Mouse (Mus musculus): ENCODE measurements around the gene Limk2. TPM values are rescaled to one million over a fixed set of nuclear protein-coding genes. Genes with fewer than 3 reads are reported as not detected.

The Limk2 gene
- polyA plus RNA-seq, 1 experiment from 2014 or later, result 51.8 TPM

GRCm38 (mm10) chr11:3298813-3299185, 110.2 kb downstream of the Limk2 start:
- H3K9me3 ChIP-seq (ENCODE audit: control insufficient read depth, low read length), result no peaks in the 10 kb centered on the region
- no peak overlapping the region for H3K27ac ChIP-seq (ENCODE audit: low read depth, low read length)
- peaks cover 18% of the 10 kb centered on the region for H3K4me1 ChIP-seq (replicated peaks; ENCODE audit: control insufficient read depth, insufficient read depth, low read length)
- ATAC-seq (replicated peaks; ENCODE audit: low FRiP score) (no peak), DNase-seq (ENCODE audit: low spot score) (no peak)
- H3K27me3 ChIP-seq (ENCODE audit: control insufficient read depth, insufficient read depth, low read length), result no peaks in the 10 kb centered on the region
- no peak overlapping the region for H3K9ac ChIP-seq (ENCODE audit: low read length)
- H3K4me2 ChIP-seq (ENCODE audit: low read depth, low read length, severe bottlenecking), result no peak overlapping the region
- peaks cover 41% of the 10 kb centered on the region for H3K36me3 ChIP-seq (ENCODE audit: control insufficient read depth, insufficient read depth, low read length)
- no peak overlapping the region for H3K4me3 ChIP-seq (ENCODE audit: low read depth, low read length)
- 92% methylated on average over 14 of the region's 14 CpGs for WGBS

- no peaks in the 10 kb centered on the region for H3K27me3 ChIP-seq (ENCODE audit: control insufficient read depth, insufficient read depth, low read length)
- DNase-seq (ENCODE audit: low spot score), result no peak
- H3K9ac ChIP-seq (ENCODE audit: low read length), result no peak overlapping the region
- H3K4me2 ChIP-seq (ENCODE audit: low read depth, low read length, severe bottlenecking), result no peak overlapping the region
- no peak overlapping the region for H3K27ac ChIP-seq (ENCODE audit: low read depth, low read length)
- WGBS, result 91% methylated on average over 10 of the region's 10 CpGs
- H3K4me3 ChIP-seq (ENCODE audit: low read depth, low read length), result no peak overlapping the region
- no peak for ATAC-seq (replicated peaks; ENCODE audit: low FRiP score)
- H3K36me3 ChIP-seq (ENCODE audit: control insufficient read depth, insufficient read depth, low read length), result peaks cover 43% of the 10 kb centered on the region
- H3K4me1 ChIP-seq (replicated peaks; ENCODE audit: control insufficient read depth, insufficient read depth, low read length), result peaks cover 23% of the 10 kb centered on the region
- H3K9me3 ChIP-seq (ENCODE audit: control insufficient read depth, low read length), result no peaks in the 10 kb centered on the region
These were observed 110.8 kb downstream of the Limk2 start for GRCm38 (mm10) chr11:3297871-3298812.

- no peak for DNase-seq (ENCODE audit: low spot score)
- no peak for ATAC-seq (replicated peaks; ENCODE audit: low FRiP score)
- H3K9ac ChIP-seq (ENCODE audit: low read length), result no peak overlapping the region
- peaks cover 29% of the 10 kb centered on the region for H3K36me3 ChIP-seq (ENCODE audit: control insufficient read depth, insufficient read depth, low read length)
- no peak overlapping the region for H3K4me3 ChIP-seq (ENCODE audit: low read depth, low read length)
- no peaks in the 10 kb centered on the region for H3K27me3 ChIP-seq (ENCODE audit: control insufficient read depth, insufficient read depth, low read length)
- H3K9me3 ChIP-seq (ENCODE audit: control insufficient read depth, low read length), result no peaks in the 10 kb centered on the region
- H3K4me1 ChIP-seq (replicated peaks; ENCODE audit: control insufficient read depth, insufficient read depth, low read length), result peaks cover 23% of the 10 kb centered on the region
- no peak overlapping the region for H3K27ac ChIP-seq (ENCODE audit: low read depth, low read length)
- H3K4me2 ChIP-seq (ENCODE audit: low read depth, low read length, severe bottlenecking), result peak overlapping the region; percentile 21; the same call in 1 of the 2 replicates
- 73% methylated on average over 5 of the region's 5 CpGs for WGBS
These were observed 112.9 kb downstream of the Limk2 start for GRCm38 (mm10) chr11:3296056-3296455.

- H3K4me1 ChIP-seq (replicated peaks; ENCODE audit: control insufficient read depth, insufficient read depth, low read length), result peaks cover 23% of the 10 kb centered on the region
- no peak for ATAC-seq (replicated peaks; ENCODE audit: low FRiP score)
- peak overlapping the region; percentile 99 for H3K4me2 ChIP-seq (ENCODE audit: low read depth, low read length, severe bottlenecking)
These were observed 114.3 kb downstream of the Limk2 start for GRCm38 (mm10) chr11:3294641-3295040.

More at GRCm38 (mm10) chr11:3294641-3295040, 114.3 kb downstream of the Limk2 start:
- DNase-seq (ENCODE audit: low spot score), result no peak
- 96% methylated on average over 2 of the region's 2 CpGs for WGBS
- H3K27ac ChIP-seq (ENCODE audit: low read depth, low read length), result no peak overlapping the region
- H3K9me3 ChIP-seq (ENCODE audit: control insufficient read depth, low read length), result no peaks in the 10 kb centered on the region
- no peaks in the 10 kb centered on the region for H3K27me3 ChIP-seq (ENCODE audit: control insufficient read depth, insufficient read depth, low read length)
- H3K4me3 ChIP-seq (ENCODE audit: low read depth, low read length), result no peak overlapping the region
- H3K36me3 ChIP-seq (ENCODE audit: control insufficient read depth, insufficient read depth, low read length), result peaks cover 26% of the 10 kb centered on the region
- peak overlapping the region; percentile 99 for H3K9ac ChIP-seq (ENCODE audit: low read length)

Other genes with a start within 250 kb of the Limk2 start
- 12.9 and 14.9 TPM in 2 replicates for gene Sfi1, start 215.7 kb downstream of the Limk2 start, polyA plus RNA-seq (2014; fragmentation: Nextera tagmentation; extraction: Ambion mirVana)
- gene Eif4enif1, start 206.8 kb downstream of the Limk2 start, polyA plus RNA-seq (2014; fragmentation: Nextera tagmentation; extraction: Ambion mirVana), result 75.0 and 76.2 TPM in 2 replicates
- gene Drg1, start 142.8 kb downstream of the Limk2 start, polyA plus RNA-seq (2014; fragmentation: Nextera tagmentation; extraction: Ambion mirVana), result 289 and 299 TPM in 2 replicates
- gene Patz1, start 120.3 kb downstream of the Limk2 start, polyA plus RNA-seq (2014; fragmentation: Nextera tagmentation; extraction: Ambion mirVana), result 130 and 131 TPM in 2 replicates
- gene Pik3ip1, start 78.8 kb downstream of the Limk2 start, polyA plus RNA-seq (2014; fragmentation: Nextera tagmentation; extraction: Ambion mirVana), result 9.7 and 10.6 TPM in 2 replicates
- 45.9 and 47.5 TPM in 2 replicates for gene Rnf185, start 43.2 kb upstream of the Limk2 start, polyA plus RNA-seq (2014; fragmentation: Nextera tagmentation; extraction: Ambion mirVana)
- gene Pla2g3, start 79.1 kb upstream of the Limk2 start, polyA plus RNA-seq (2014; fragmentation: Nextera tagmentation; extraction: Ambion mirVana), result 0.45 and 0.92 TPM in 2 replicates
- 0.31 and 0.47 TPM in 2 replicates for gene Inpp5j, start 95.6 kb upstream of the Limk2 start, polyA plus RNA-seq (2014; fragmentation: Nextera tagmentation; extraction: Ambion mirVana)
- 47.3 and 54.1 TPM in 2 replicates for gene Selenom, start 105.5 kb upstream of the Limk2 start, polyA plus RNA-seq (2014; fragmentation: Nextera tagmentation; extraction: Ambion mirVana)
- 43.8 and 44.3 TPM in 2 replicates for gene Smtn, start 131.4 kb upstream of the Limk2 start, polyA plus RNA-seq (2014; fragmentation: Nextera tagmentation; extraction: Ambion mirVana)
- 33.4 and 33.9 TPM in 2 replicates for gene Morc2a, start 240.0 kb upstream of the Limk2 start, polyA plus RNA-seq (2014; fragmentation: Nextera tagmentation; extraction: Ambion mirVana)

Measured in forebrain, embryonic 11.5 days (tissue).